Mouse (Mus musculus) ES-Bruce4 (cell line): Measurements from ENCODE around the gene Cish. TPM values are rescaled to one million over a fixed set of nuclear protein-coding genes. Genes with fewer than 3 reads are reported as not detected.

ENCODE experiments used
- H3K27ac ChIP-seq: 2 replicates; pipeline ENCODE4 v1.5.1; 2012; ENCODE audit warnings: low read length, inconsistent platforms; ENCODE audit not compliant: insufficient read depth
- H3K27me3 ChIP-seq: 2 replicates; pipeline ENCODE4 v1.6.1; 2012; ENCODE audit warnings: mild to moderate bottlenecking, low read length, inconsistent platforms; ENCODE audit not compliant: control insufficient read depth, poor library complexity, insufficient read depth, severe bottlenecking
- H3K36me3 ChIP-seq: 2 replicates; pipeline ENCODE4 v1.6.1; 2012; ENCODE audit warnings: inconsistent platforms, mild to moderate bottlenecking, low read length, moderate library complexity; ENCODE audit not compliant: control insufficient read depth, poor library complexity, insufficient read depth, severe bottlenecking
- H3K4me1 ChIP-seq: one replicate; pipeline ENCODE4 v1.8.1; 2011; ENCODE audit warnings: low read length; ENCODE audit not compliant: control insufficient read depth, insufficient read depth
- H3K4me3 ChIP-seq: 2 replicates; pipeline ENCODE4 v1.5.1; 2011; ENCODE audit warnings: low read depth, mild to moderate bottlenecking, low read length
- H3K9ac ChIP-seq: 2 replicates; pipeline ENCODE4 v1.6.1; 2012; ENCODE audit warnings: low read depth, mild to moderate bottlenecking, inconsistent platforms; ENCODE audit not compliant: poor library complexity, severe bottlenecking
- H3K9me3 ChIP-seq: replicated peaks from 2 replicates; pipeline ENCODE4 v1.6.1; 2012; ENCODE audit warnings: mild to moderate bottlenecking, low read length, inconsistent platforms; ENCODE audit not compliant: control insufficient read depth, poor library complexity, insufficient read depth, severe bottlenecking
- CTCF ChIP-seq: IDR thresholded peaks from one replicate; pipeline ENCODE4 v1.8.1; 2011; ENCODE audit warnings: low read depth, low read length
- EP300 ChIP-seq: IDR thresholded peaks from 2 replicates; pipeline ENCODE4 v1.6.1; 2011; ENCODE audit warnings: low read depth, low read length; ENCODE audit not compliant: insufficient read depth
- POLR2A ChIP-seq: IDR thresholded peaks from one replicate; pipeline ENCODE4 v1.8.1; 2011; ENCODE audit warnings: low read length; ENCODE audit not compliant: insufficient read depth
- polyA plus RNA-seq: library from polyadenylated mRNA; stranded (reverse); fragments of >200 nt; gene quantifications from 2 replicates; pipeline ENCODE4 v1.2.4, GENCODE M21; 2011; ENCODE audit warnings: low read depth; ENCODE audit not compliant: missing spikeins, insufficient read depth, insufficient read length

Cish gene
- polyA plus RNA-seq, 1 experiment, result 13.7 TPM

GRCm38 (mm10) chr9:107278126-107278525 is 17.7 kb upstream of the Cish start:
- H3K27ac ChIP-seq, result no peak overlapping the region
- no peak for TF ChIP-seq CTCF
- TF ChIP-seq EP300, result no peak
- TF ChIP-seq POLR2A, result no peak
- H3K36me3 ChIP-seq, result no peaks in the 10 kb centered on the region

GRCm38 (mm10) chr9:107278527-107279377 is 17.1 kb upstream of the Cish start:
- H3K27me3 ChIP-seq, result no peaks in the 10 kb centered on the region
- H3K27ac ChIP-seq, result peak overlapping the region; percentile 93
- no peaks in the 10 kb centered on the region for H3K9me3 ChIP-seq
- H3K36me3 ChIP-seq, result no peaks in the 10 kb centered on the region
- TF ChIP-seq POLR2A (no peak), EP300 (no peak), CTCF (no peak)
- no peak overlapping the region for H3K4me3 ChIP-seq
- H3K9ac ChIP-seq, result no peak overlapping the region
- peaks cover 9% of the 10 kb centered on the region for H3K4me1 ChIP-seq

More at GRCm38 (mm10) chr9:107278126-107278525, 17.7 kb upstream of the Cish start:
- H3K4me1 ChIP-seq, result peaks cover 9% of the 10 kb centered on the region
- no peak overlapping the region for H3K4me3 ChIP-seq
- H3K9me3 ChIP-seq, result no peaks in the 10 kb centered on the region
- H3K9ac ChIP-seq, result no peak overlapping the region
- H3K27me3 ChIP-seq, result no peaks in the 10 kb centered on the region

GRCm38 (mm10) chr9:107279378-107280321 is 16.2 kb upstream of the Cish start:
- H3K27ac ChIP-seq, result peak overlapping the region; percentile 93
- H3K27me3 ChIP-seq, result no peaks in the 10 kb centered on the region
- no peaks in the 10 kb centered on the region for H3K9me3 ChIP-seq
- peak overlapping the region; percentile 31 for H3K4me3 ChIP-seq
- H3K4me1 ChIP-seq, result peaks cover 9% of the 10 kb centered on the region
- H3K36me3 ChIP-seq, result no peaks in the 10 kb centered on the region
- no peak; the same call in 1 of the 2 replicates for TF ChIP-seq EP300
- TF ChIP-seq POLR2A, result no peak
- TF ChIP-seq CTCF, result no peak
- H3K9ac ChIP-seq, result no peak overlapping the region

- Histone ChIP-seq H3K9ac (no peak overlapping the region), H3K27ac (peak overlapping the region; percentile 93), H3K4me3 (peak overlapping the region; percentile 31)
Measured at GRCm38 (mm10) chr9:107280322-107281027, 15.4 kb upstream of the Cish start.

GRCm38 (mm10) chr9:107281241-107281987 is 14.4 kb upstream of the Cish start:
- Histone ChIP-seq H3K4me1 (peaks cover 12% of the 10 kb centered on the region), H3K9me3 (no peaks in the 10 kb centered on the region), H3K9ac (no peak overlapping the region), H3K27ac (peak overlapping the region; percentile 38), H3K4me3 (no peak overlapping the region), H3K27me3 (no peaks in the 10 kb centered on the region), H3K36me3 (no peaks in the 10 kb centered on the region)
- TF ChIP-seq EP300, result no peak
- TF ChIP-seq CTCF, result no peak
- TF ChIP-seq POLR2A, result no peak

More at GRCm38 (mm10) chr9:107280322-107281027, 15.4 kb upstream of the Cish start:
- H3K9me3 ChIP-seq, result no peaks in the 10 kb centered on the region
- H3K4me1 ChIP-seq, result peaks cover 12% of the 10 kb centered on the region
- no peaks in the 10 kb centered on the region for H3K27me3 ChIP-seq
- TF ChIP-seq POLR2A (no peak), CTCF (no peak), EP300 (no peak)
- no peaks in the 10 kb centered on the region for H3K36me3 ChIP-seq
